Mouse (Mus musculus) ES-E14 (cell line): ENCODE data around the gene Hpca.

Experiments
- HCFC1 ChIP-seq: IDR thresholded peaks from 2 replicates; pipeline ENCODE4 v1.6.1; 2012; ENCODE audit warnings: low read length, inconsistent platforms, borderline replicate concordance; ENCODE audit not compliant: insufficient read depth
- MAFK ChIP-seq: IDR thresholded peaks from 2 replicates; pipeline ENCODE4 v1.6.1; 2014; ENCODE audit warnings: mild to moderate bottlenecking, low read depth, low read length, inconsistent platforms; ENCODE audit not compliant: insufficient read depth
- ZNF384 ChIP-seq: IDR thresholded peaks from 2 replicates; pipeline ENCODE4 v1.6.1; 2012; ENCODE audit warnings: low read depth, low read length, inconsistent platforms

DNA sequence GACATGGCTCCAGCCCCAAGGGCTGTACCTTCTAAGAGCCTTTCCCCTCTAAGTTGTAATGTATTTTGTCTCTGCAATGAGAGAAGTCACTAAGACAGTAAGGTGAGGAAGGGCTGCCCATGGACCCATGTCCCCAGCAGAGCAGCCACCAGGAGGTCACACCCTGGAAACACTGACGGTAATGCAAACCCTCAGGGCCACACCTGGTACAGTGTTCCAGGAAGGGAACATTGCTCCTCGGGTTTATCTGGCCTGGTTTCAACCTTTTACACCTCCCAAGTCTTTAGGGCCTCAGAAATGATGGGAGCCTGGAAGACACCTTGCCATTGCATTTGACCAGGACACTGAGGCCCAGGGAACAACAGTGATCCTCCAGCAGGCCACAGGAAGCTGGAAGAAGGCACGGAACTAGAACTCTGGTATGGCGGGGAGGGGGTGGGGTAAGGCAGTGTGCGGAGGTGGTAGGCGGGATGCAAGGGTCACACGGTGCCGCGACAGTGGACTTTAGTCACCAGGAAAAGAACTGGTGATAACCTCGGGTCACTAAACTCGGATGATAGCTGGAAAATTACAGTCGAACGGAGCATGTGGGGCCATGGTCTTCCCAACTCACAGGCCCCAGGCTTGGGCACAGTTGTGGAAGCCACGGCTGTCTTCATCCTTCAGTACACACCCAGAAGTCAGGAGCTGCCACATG, 19.6 kb downstream of the Hpca start:
- no peak for TF ChIP-seq HCFC1
- no peak for TF ChIP-seq ZNF384
- no peak for TF ChIP-seq MAFK
